Mouse (Mus musculus) testis, adult 2 months (tissue): ENCODE results near the gene Cpvl.

Experiments
- CTCF ChIP-seq: fragments of 200-500 bp; IDR thresholded peaks from 2 replicates; pipeline ENCODE4 v1.5.1; 2012; ENCODE audit warnings: low read depth, mild to moderate bottlenecking, inconsistent platforms, low read length, moderate library complexity; ENCODE audit not compliant: control insufficient read depth, insufficient read depth, insufficient replicate concordance
- POLR2A ChIP-seq: fragments of 200-500 bp; IDR thresholded peaks from 2 replicates; pipeline ENCODE4 v1.6.1; 2012; ENCODE audit warnings: low read depth, mild to moderate bottlenecking, inconsistent platforms, low read length, moderate library complexity; ENCODE audit not compliant: control insufficient read depth

GRCm38 (mm10) chr6:53891109-53891508 is 87.4 kb downstream of the Cpvl start:
- TF ChIP-seq CTCF (no peak), POLR2A (no peak)
